Mouse (Mus musculus): ENCODE measurements around the gene Tmem203.

Gene Tmem203

GRCm38 (mm10) chr2:25263623-25264285 is 8.5 kb downstream of the Tmem203 start:
- no peak for DNase-seq (ENCODE audit: low spot score)

GRCm38 (mm10) chr2:25264286-25264660 is 9.0 kb downstream of the Tmem203 start:
- DNase-seq (ENCODE audit: low spot score) = no peak

GRCm38 (mm10) chr2:25264851-25265250 is 9.6 kb downstream of the Tmem203 start:
- no peak for DNase-seq (ENCODE audit: low spot score)

GRCm38 (mm10) chr2:25265897-25266656 is 10.8 kb downstream of the Tmem203 start:
- no peak for DNase-seq (ENCODE audit: low spot score)

GRCm38 (mm10) chr2:25266720-25267119 is 11.5 kb downstream of the Tmem203 start:
- no peak for DNase-seq (ENCODE audit: low spot score)

- no peak for DNase-seq (ENCODE audit: low spot score)
These were observed 12.0 kb downstream of the Tmem203 start for GRCm38 (mm10) chr2:25267241-25267640.

- DNase-seq (ENCODE audit: low spot score) = no peak
These were observed 12.6 kb downstream of the Tmem203 start for GRCm38 (mm10) chr2:25267746-25268309.

- peak; percentile 99 for DNase-seq (ENCODE audit: low spot score)
These were observed 16.7 kb downstream of the Tmem203 start, which contains the start of the genes Ssna1 and Anapc2 for GRCm38 (mm10) chr2:25271827-25272511. Gene Ssna1, minus strand, starts transcription at chr2:25272438. Gene Anapc2, plus strand, starts transcription at chr2:25272478.

- no peak for DNase-seq (ENCODE audit: low spot score)
These were observed 17.3 kb downstream of the Tmem203 start for GRCm38 (mm10) chr2:25272515-25272914.

GRCm38 (mm10) chr2:25273010-25273409 is 17.8 kb downstream of the Tmem203 start:
- no peak for DNase-seq (ENCODE audit: low spot score)

- peak; percentile 75 for DNase-seq (ENCODE audit: low spot score)
These were observed 24.0 kb downstream of the Tmem203 start for GRCm38 (mm10) chr2:25278928-25279882.

GRCm38 (mm10) chr2:25285551-25285950 is 30.3 kb downstream of the Tmem203 start:
- DNase-seq (ENCODE audit: low spot score) = no peak

- DNase-seq (ENCODE audit: low spot score) = no peak
These were observed 31.1 kb downstream of the Tmem203 start for GRCm38 (mm10) chr2:25286314-25286713.

- DNase-seq (ENCODE audit: low spot score) = no peak
These were observed 31.8 kb downstream of the Tmem203 start for GRCm38 (mm10) chr2:25286837-25287636.

GRCm38 (mm10) chr2:25287927-25288649 is 32.8 kb downstream of the Tmem203 start, which contains the start of gene Tmem210:
Gene Tmem210, plus strand, starts transcription at chr2:25288145.
- DNase-seq (ENCODE audit: low spot score) = no peak

GRCm38 (mm10) chr2:25288734-25289345 is 33.6 kb downstream of the Tmem203 start:
- DNase-seq (ENCODE audit: low spot score) = no peak

- no peak for DNase-seq (ENCODE audit: low spot score)
These were observed 34.4 kb downstream of the Tmem203 start, which contains the start of gene Lrrc26 for GRCm38 (mm10) chr2:25289651-25290050. Gene Lrrc26, plus strand, starts transcription at chr2:25289915.

GRCm38 (mm10) chr2:25290101-25290815 is 35.0 kb downstream of the Tmem203 start:
- no peak for DNase-seq (ENCODE audit: low spot score)

GRCm38 (mm10) chr2:25290816-25291130 is 35.5 kb downstream of the Tmem203 start:
- DNase-seq (ENCODE audit: low spot score) = no peak
